Mouse (Mus musculus): ENCODE results near the gene Skp1a. TPM values are rescaled to one million over a fixed set of nuclear protein-coding genes. Genes with fewer than 3 reads are reported as not detected.
"Not testable (repeated sequence)": the region's sequence is repeated elsewhere in the genome, so short reads cannot be mapped to it uniquely, and the experiment has no call there.

Skp1a gene
- polyA plus RNA-seq (2015; fragmentation: Nextera tagmentation; extraction: Ambion mirVana) = 1,041 and 1,103 TPM in 2 replicates

DNA sequence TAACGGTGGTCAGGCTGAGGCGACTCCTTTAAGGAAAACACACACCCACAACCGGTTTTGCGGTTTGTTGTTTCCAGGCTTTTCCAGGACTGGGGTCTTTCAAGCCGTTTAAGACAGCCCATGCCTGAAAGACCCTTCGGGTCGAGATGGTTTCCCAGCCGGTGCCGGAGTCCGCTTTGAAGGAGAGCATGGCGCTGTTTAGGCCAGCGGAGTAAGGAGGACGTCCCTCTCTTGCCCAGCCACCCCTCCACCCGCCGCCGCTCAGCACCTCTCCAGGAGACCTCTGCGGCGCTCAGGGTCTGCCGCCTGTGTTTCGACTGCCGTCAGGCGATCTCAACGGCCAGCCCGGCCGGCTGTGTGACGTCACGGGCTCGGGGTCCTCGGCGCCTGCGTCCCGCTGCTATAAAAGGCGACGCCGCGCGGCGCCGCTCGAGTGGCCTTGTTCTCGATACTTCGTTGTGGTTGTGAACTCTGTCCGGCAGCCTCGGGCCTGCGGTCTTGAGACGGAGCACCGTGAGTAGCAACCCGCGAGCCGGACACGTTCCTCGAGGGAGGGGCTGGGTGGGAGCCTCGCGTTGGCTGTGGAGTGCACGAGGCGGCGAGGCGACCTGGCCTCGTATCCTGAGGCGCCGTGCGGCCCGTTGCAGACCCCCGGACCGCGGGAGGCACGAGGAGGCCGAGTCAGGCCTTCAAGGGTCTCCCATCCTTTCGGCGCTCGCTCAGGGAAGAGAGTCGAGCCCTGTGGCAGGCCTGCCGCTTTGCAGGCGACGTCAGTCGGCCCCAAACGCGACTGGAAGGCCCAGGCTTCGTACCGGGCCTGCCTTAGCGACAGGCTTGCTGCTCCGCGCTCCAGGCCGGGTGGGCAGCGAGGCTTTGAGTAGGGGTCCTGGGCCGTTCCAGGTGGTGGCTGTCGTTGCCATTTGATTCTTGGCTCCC is at the start of gene Skp1a:
Gene Skp1a (plus strand): TSS at position 390 of the 936 bp plus-strand sequence.
- DNase-seq (ENCODE audit: low spot score) = peak; percentile 93

DNA sequence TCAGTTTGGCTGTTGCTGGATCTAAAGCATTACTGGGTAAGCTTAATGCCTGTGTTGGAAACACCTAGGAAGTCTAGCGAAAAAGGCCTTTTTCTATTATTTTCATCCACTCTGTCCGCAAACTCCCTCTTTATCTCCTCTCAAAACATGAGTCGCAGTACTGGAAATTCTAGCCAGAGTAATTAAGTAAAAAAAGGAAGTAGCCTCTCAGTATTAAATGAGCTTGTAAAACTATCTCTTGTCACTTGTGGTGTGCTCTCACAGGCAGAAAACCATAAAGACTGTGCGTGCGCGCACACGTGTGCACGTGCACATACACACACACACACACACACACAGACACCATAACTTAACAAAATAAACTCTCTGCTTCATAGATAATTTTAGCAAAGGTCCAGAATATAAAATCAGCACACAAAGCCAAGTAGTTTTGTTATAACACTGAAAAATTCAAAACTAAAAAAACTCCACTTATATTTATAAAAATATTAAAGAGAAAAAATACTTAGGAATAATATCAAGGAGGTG is 35.2 kb upstream of the Skp1a start:
- DNase-seq (ENCODE audit: low spot score) = not testable (repeated sequence)

DNA sequence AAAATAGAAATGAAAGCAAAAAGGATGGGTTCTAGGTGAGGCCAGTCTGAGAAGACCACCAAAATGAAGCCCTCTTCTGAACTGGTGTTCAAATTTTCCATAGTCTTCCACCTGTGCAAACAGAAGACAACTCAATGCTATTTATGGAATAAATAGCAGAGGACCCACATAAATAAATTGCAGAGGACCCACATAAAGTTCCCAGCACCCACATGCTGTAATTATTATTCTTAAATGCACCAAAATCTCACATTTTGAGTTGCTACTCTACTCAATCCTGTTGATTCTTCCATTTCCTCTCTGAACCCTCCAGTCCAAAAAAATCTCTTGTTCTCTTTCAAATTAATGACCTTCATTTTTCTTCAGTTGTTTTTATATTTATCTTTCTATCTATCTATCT is 17.9 kb upstream of the Skp1a start, which contains the start of gene Olfr1371:
Gene Olfr1371 (minus strand): TSS at position 101 of the 400 bp plus-strand sequence.
- DNase-seq (ENCODE audit: low spot score) = no peak

DNA sequence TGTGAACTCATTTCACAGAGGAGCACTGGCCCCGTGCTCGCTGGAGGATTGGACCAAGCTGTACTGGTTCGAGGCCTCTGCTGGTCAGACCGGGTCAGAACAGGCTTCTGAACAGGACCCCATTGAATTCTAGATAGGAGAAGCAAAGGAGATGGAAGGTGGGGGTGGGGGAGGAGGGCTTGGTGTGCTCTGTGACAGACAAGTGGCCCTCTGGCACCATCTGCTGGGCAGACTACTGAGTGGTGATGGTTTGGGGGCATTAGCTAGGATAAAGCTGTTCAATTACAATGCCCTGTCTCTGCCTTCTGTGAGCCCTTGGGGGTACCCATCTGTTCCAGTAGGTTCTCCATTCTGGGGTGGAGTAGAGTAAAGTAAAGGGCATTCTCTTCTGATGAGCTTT is 11.5 kb upstream of the Skp1a start:
- DNase-seq (ENCODE audit: low spot score) = peak; percentile 80

DNA sequence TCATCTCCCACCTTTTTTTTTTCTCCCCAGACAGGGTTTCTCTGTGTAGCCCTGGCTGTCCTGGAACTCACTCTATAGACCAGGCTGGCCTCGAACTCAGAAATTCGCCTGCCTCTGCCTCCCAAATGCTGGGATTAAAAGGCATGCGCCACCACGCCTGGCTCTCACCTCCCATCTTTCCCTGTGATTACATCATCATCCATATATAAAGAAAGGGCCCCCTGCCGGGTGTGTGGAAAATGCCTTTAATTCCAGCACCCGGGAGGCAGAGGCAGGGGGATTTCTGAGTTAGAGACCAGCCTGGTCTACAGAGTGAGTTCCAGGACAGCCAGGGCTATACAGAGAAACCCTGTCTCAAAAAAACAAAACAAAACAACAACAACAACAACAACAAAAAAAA is 9.9 kb upstream of the Skp1a start:
- DNase-seq (ENCODE audit: low spot score) = not testable (repeated sequence)

DNA sequence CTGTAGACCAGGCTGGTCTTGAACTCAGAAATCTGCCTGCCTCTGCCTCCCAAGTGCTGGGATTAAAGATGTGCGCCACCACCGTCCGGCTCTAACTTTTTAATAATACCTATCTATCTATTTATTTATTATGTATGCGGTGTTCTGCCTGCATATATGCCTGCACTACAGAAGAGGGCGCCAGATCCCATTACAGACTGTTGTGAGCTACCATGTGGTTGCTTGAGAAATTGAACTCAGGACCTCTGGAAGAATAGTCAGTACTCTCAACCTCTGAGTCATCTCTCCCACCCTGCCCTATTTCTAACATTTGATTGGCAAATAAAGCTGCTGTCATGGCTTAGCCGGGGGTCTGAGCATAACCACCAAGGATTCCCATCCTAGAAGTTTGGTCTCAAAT is 8.9 kb upstream of the Skp1a start:
- peak; percentile 48 for DNase-seq (ENCODE audit: low spot score)

DNA sequence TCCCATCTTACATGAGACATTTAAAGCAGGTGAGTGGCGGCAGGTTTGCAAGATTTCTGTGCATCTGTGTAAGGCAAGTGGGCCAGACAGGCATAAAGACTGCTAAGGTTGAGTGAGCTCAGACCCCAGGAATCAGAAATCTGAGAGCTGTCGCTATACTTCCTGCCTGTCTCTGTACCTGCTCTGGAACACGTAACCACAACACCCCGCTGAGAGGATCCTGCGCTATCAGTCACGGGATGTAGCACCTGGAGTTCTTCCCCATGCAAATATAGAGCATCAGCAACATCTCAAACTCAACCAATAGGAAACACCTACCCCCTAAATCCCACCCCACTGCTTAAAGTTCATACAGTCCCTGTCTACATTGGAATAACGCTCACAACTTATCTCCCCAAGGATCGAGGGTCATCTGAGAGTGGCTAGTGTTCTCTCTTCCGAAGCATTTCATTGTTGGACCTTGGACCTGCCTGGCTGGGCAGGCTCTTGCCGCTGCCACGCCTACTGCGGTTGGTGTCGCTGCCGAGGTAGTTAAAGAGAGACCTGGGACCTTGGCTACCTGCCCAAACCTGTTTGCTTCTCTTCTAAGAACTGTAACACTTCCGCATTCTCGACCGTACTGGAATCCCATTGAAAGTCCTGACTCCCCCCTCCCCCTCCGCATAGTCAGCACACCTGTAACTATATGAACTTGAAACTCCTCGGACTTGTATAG is 7.7 kb upstream of the Skp1a start:
- DNase-seq (ENCODE audit: low spot score) = peak; percentile 80

DNA sequence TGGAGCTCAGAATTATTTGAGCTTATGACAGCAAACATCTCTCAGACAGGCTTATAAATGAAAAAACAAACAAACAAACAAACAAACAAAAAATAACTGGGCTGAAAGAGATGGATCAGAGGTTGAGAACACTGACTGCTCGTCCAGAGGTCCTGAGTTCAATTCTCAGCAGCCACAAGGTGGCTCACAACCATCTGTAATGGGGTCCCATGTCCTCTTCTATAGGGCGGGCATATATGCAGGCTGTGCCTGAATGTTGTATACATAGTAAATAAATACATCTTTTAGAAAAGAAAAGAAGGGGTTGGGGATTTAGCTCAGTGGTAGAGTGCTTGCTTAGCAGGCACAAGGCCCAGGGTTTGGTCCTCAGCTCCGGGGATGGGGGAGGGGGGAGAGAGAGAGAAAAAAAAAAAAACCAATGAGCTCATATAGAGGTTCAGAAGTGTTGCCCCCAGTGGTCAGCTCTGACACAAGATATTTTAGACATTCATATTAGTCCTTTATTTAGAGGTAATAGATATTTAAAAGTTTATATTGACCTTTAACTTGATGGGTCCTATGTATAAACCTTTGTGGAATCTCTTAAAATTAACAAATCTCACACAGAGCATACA is 5.7 kb upstream of the Skp1a start:
- DNase-seq (ENCODE audit: low spot score) = no peak

DNA sequence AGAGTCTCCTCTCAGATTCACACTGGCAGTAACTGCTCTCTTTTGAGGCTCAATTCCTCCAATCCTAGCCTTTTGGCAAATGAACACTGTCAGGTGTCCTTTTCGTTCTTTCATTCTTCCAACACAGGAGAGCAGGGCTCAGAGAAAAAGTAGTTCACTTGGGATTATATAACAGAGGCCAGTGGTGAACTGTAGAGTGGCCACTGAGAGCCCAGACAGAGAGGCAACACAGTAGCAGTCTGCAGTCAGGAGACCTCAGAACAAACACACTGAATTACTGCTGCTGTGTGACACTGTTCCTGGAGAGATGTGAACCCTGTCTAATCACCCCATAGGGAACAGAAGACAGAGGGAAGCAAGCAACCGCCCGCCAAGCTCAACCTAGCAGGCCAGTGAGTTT is 4.7 kb upstream of the Skp1a start:
- DNase-seq (ENCODE audit: low spot score) = no peak

DNA sequence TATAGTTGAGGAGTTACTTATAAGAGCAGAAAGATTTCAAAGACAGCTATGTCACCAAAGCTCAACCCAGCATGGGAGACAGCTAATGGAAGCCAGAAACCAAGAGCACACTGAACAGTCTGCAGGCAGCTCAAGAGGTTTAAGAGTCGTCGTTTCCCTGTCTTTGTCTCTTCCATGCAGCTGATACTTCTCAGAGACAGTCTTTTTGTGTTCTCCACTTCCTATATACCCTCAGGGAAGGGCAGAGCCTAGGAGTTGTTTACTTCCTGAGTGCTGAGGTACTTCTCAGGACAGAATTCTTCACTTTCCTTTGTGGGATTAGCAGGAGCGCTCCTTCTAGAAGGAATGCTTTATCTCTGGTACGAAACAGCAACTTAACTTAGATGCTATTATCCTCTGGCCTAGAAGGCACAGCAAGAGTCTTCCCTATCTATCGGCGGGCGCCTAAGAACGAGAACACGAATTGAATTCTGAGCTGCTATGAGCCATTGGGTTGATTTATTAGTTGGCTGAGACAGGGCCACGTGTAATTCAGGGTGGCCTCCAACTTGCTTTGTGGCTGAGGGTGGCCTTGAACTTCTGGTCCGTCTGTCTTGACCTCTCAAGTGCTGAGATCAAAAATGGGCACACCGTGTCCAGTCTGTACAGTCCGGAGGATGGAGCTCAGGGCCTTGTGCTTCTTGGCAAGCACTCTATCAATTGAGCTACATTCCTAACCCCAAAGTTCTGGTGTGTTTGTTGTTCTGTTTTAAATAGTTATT is 4.1 kb upstream of the Skp1a start:
- no peak for DNase-seq (ENCODE audit: low spot score)

DNA sequence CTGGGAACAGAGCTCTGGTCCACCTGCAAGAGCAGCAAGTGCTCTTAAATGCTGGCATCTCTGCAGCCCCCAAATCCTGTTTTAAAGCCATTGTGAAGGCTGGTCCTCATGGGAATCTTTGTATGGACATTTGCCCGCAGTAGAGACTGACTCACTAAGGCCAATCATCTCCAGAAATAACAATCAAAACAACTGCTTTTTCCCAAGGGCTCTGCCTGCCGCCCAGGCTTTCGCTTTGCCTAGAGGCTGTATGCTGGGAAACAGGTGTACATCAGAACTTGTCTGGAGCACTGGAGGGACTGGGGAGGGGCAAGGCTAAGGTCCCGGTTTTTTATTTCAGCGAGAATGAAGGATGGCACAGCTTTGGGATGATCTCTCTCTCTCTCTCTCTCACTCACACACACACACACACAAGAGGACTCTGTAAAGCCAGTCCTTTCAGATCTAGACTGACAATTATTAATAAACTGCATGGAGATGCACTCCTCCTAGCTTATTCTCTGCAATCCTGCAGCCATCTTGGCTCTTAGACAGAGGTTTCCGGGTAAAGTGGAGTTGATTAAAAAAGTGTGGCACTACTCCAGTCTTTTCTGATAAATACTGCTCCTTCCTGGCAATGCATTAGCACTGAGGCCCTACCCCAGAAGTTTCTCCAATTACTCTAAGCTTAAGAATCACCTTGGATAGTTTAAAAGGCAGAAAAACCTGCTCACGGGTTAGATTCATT is 2.9 kb upstream of the Skp1a start:
- DNase-seq (ENCODE audit: low spot score) = no peak

DNA sequence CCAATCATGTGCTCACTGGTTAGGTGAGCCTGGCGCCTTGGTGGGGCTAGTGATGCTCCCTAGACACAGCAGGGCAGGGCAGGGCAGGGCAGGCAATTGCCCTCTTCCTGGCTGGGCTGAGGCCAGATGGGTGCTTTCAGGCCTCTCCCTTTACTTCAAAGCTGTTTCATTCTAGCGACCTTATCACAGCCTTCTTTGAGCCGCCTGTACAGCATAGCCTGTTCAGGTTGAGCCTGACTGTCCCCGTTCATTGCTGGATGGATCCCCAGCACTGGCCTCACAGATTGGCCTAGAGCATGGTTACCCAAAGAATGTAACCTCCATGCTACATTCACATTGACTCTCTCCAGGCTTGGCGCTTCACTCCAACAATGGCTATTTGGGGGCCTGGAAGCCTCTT is 1.1 kb upstream of the Skp1a start:
- no peak for DNase-seq (ENCODE audit: low spot score)

DNA sequence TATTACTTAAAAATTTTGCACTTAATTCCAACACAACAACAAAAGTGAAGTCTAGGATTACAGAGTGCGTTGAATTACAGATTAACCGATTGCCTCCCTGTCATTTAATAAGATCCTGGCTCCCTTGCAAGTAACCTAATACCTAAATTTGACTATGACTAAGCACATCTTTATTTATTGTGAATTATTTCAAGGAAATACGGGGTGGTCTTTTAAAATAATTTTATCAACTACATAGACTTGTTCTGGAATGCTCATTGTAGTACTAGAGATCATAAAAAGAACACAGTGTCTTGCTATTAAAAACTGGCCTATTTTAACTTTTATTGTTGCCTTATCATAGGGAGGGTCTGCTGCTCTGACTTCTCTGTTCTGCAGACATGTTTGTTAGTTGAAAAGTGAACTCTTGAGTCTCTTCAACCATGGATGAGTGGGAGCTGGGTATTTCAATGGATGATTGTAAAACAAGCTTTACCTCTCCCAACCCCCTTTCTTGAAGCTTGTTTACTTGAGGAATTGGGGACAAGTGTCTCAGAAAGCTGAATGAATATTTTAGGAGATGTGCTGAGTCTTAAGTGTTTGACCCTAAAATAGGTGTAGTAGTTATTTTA is 1.4 kb downstream of the Skp1a start:
- DNase-seq (ENCODE audit: low spot score) = no peak

DNA sequence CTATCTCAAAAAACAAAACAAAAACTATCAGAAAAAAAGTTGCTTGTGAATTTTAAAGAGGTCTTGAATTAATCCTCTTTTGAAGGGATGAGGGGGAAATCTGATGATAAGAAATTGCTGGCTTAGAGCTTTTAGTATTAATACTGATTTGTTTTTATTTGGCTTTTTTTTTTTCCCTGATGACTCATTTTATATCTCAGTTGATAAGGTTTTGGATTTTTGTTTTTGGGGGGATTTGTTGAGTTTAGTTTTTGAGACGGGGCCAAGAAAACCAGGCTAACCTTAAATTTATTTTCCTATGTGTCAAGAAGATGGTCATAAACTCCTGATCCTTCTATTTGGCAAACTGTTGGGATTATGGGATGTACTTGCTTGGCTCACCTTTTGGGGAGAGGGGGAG is 2.1 kb downstream of the Skp1a start:
- DNase-seq (ENCODE audit: low spot score) = no peak

DNA sequence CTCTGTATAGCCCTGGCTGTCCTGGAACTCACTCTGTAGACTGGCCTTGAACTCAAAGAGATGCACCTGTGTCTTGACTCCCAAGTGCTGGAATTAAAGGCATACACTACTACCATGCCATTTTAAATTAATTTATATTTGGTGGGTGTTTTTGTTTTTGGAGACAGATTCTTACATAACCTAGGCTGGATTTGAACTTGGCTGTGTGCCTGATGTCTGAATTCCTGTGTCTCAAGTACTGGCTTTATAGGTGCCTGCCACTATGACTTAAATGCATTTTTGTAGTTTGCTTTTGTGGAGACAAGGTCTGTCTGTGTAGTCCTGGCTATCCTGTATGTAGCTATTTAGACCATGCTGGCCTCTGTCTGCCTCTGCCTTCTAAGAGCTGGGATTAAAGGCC is 2.7 kb downstream of the Skp1a start:
- no peak for DNase-seq (ENCODE audit: low spot score)

DNA sequence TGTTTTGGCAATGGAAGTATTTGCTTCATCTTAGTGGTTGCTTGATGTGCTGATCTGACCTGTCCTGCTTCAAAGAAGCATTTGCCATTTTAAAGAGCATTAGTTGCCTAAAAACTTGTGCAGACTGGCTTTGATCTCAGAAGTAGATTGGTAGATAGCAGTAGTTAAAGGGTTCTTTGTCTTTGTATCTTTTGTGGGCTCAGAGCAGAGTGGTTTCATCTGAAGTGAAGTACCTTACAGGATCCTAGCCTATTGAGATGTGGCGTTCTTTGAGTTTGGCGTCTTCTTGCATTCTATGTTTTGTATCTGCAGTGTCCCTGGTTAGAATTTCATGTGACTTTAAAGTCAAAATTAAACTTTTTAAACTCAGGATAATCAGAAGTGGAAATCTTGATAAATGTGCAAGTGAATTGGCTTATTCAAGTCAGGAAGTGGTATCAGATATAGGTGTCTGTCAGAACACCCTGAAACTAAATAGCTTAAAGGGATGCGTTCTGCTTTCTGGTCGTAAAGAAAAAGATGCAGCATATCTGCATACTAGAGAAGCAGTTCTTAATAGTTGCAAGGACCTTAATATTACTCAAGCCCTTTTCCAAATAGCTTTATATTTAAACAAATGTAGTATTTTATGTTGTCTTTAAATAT is 9.2 kb downstream of the Skp1a start:
- no peak for DNase-seq (ENCODE audit: low spot score)

DNA sequence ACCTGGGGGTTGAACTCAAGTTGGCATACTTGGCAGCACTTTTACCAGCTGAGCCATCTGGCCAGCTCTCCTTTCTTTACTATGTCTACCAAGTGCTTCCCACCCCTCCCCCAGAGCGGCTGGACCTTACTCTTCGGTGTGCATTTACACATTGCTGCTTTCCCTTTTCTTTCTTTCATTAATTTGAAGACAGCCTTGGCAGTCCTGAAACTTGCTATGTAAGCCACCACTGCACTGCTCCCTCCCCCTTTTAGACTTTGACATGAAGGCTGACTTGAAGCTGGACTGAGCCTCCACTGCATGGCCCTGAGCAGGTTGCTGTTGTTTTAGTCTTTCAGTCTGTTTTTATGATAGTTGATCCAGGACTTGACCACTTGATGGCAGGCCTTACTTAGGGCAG is 17.7 kb downstream of the Skp1a start:
- DNase-seq (ENCODE audit: low spot score) = no peak

DNA sequence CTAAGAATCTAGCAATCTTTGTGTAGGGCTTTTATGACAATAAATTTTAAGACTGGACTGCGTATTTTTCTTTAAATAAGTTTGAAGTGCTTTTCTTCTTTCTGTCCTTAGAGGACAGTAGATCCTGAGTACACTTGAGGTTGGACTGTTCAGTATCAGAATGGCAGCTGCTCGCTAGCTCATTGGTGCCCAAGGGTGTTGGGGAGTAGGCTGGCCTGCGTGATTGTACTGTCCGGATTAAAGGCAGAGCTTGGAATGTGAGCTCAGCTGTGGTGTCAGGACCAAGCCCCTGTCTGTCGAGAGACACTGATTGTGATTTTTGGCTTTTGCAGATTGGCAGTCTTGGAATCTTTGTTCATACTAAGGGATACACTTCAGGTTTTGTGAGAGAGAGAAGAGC is 20.0 kb downstream of the Skp1a start:
- peak; percentile 34 for DNase-seq (ENCODE audit: low spot score)

DNA sequence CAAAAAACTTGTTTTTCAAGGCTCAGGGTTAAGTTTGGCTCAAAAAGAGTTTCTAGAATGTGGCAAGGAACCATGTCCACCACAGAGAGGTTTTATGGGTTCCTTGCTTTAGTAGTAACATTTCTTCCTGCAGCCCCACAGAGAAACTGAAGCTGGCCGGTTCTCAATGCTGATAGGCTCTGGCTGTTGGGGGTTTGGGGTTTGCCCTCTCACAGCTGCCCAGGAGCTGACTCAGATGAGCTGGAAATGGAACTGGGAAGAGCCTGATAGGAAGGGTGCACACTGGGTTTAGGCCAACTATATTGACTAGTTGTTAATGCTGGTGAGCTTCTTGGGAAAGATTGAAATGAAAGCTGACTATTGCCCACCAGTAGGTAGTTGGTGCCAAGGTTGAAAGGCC is 20.9 kb downstream of the Skp1a start:
- DNase-seq (ENCODE audit: low spot score) = peak; percentile 29
